Mouse (Mus musculus) gastrocnemius, postnatal 36 days (tissue): ENCODE measurements around the gene Iqgap2. TPM values are rescaled to one million over a fixed set of nuclear protein-coding genes. Genes with fewer than 3 reads are reported as not detected.

Experiments used
- DNase-seq, 2 experiments: peaks; one replicate each; pipeline ENCODE4 v3.0.0; 2022
- intact Hi-C: fragments of 180-260 bp; cut with DNase I; formaldehyde crosslinking; loops from one replicate; pipeline ENCODE4 v1.15.1; 2025
- total RNA-seq, 2 experiments: library from RNA; stranded (reverse); gene quantifications; 2 replicates each; pipeline ENCODE4 v1.2.3; 2021

Gene Iqgap2
- total RNA-seq, 2 experiments from 2014 or later = 1.3 to 1.6 TPM

- intact Hi-C loops = loop anchor here (10.0 kb wide), 1 partner anchor 323 kb away; no protein-coding TSS in a partner anchor
These were observed 3.6 kb downstream of the Iqgap2 start for GRCm38 (mm10) chr13:95888170-95888569.

GRCm38 (mm10) chr13:95887375-95887774, 4.3 kb downstream of the Iqgap2 start:
- no peak for DNase-seq
- intact Hi-C loops = loop anchor here (10.0 kb wide), 1 partner anchor 323 kb away; no protein-coding TSS in a partner anchor

More at GRCm38 (mm10) chr13:95888170-95888569, 3.6 kb downstream of the Iqgap2 start:
- DNase-seq = no peak

- intact Hi-C loops = loop anchor here (10.0 kb wide), 1 partner anchor 320 kb away; no protein-coding TSS in a partner anchor
- no peak for DNase-seq
These were observed 7.3 kb downstream of the Iqgap2 start for GRCm38 (mm10) chr13:95884455-95884854.

GRCm38 (mm10) chr13:95882001-95882400, 9.7 kb downstream of the Iqgap2 start:
- no peak for DNase-seq
- intact Hi-C loops = loop anchor here (10.0 kb wide), 1 partner anchor 317 kb away; no protein-coding TSS in a partner anchor

GRCm38 (mm10) chr13:95881427-95881826, 10.3 kb downstream of the Iqgap2 start:
- intact Hi-C loops = loop anchor here (10.0 kb wide), 1 partner anchor 317 kb away; no protein-coding TSS in a partner anchor
- no peak for DNase-seq

- DNase-seq = no peak
- intact Hi-C loops = loop anchor here (10.0 kb wide), 1 partner anchor 316 kb away; no protein-coding TSS in a partner anchor
These were observed 11.1 kb downstream of the Iqgap2 start for GRCm38 (mm10) chr13:95880633-95881032.

GRCm38 (mm10) chr13:95871993-95872392, 19.7 kb downstream of the Iqgap2 start:
- DNase-seq = no peak
- intact Hi-C loops = no loop called here

GRCm38 (mm10) chr13:95870626-95871025, 21.1 kb downstream of the Iqgap2 start:
- DNase-seq = no peak
- intact Hi-C loops = no loop called here

GRCm38 (mm10) chr13:95868896-95869540, 22.7 kb downstream of the Iqgap2 start:
- no peak for DNase-seq
- intact Hi-C loops = no loop called here

GRCm38 (mm10) chr13:95862201-95862600, 29.5 kb downstream of the Iqgap2 start:
- DNase-seq = no peak
- intact Hi-C loops = no loop called here

- intact Hi-C loops = no loop called here
- DNase-seq = no peak
These were observed 32.5 kb downstream of the Iqgap2 start for GRCm38 (mm10) chr13:95859271-95859670.

GRCm38 (mm10) chr13:95858866-95859265, 32.9 kb downstream of the Iqgap2 start:
- intact Hi-C loops = no loop called here
- no peak for DNase-seq

GRCm38 (mm10) chr13:95855537-95855936, 36.2 kb downstream of the Iqgap2 start:
- DNase-seq = no peak
- intact Hi-C loops = no loop called here

- intact Hi-C loops = no loop called here
- no peak for DNase-seq
These were observed 40.1 kb downstream of the Iqgap2 start for GRCm38 (mm10) chr13:95851611-95852010.

- DNase-seq = no peak
- intact Hi-C loops = no loop called here
These were observed 41.3 kb downstream of the Iqgap2 start for GRCm38 (mm10) chr13:95850451-95850850.

GRCm38 (mm10) chr13:95849501-95850007, 42.2 kb downstream of the Iqgap2 start:
- intact Hi-C loops = no loop called here

GRCm38 (mm10) chr13:95846364-95846763, 45.4 kb downstream of the Iqgap2 start:
- intact Hi-C loops = no loop called here
- DNase-seq = no peak

More at GRCm38 (mm10) chr13:95849501-95850007, 42.2 kb downstream of the Iqgap2 start:
- DNase-seq = no peak

- intact Hi-C loops = no loop called here
- no peak for DNase-seq
These were observed 46.8 kb downstream of the Iqgap2 start for GRCm38 (mm10) chr13:95844950-95845349.

- no peak for DNase-seq
These were observed 48.2 kb downstream of the Iqgap2 start for GRCm38 (mm10) chr13:95843411-95844026.

GRCm38 (mm10) chr13:95842803-95843202, 48.9 kb downstream of the Iqgap2 start:
- intact Hi-C loops = no loop called here
- no peak for DNase-seq

More at GRCm38 (mm10) chr13:95843411-95844026, 48.2 kb downstream of the Iqgap2 start:
- intact Hi-C loops = no loop called here

GRCm38 (mm10) chr13:95841946-95842345, 49.8 kb downstream of the Iqgap2 start:
- intact Hi-C loops = no loop called here
- no peak for DNase-seq
